Mouse (Mus musculus) gastrocnemius, adult 18-20 months (tissue): ENCODE data around the gene Sfpq. TPM values are rescaled to one million over a fixed set of nuclear protein-coding genes. Genes with fewer than 3 reads are reported as not detected.
A peak's percentile ranks its signal among the peaks of the same experiment; 100 is the strongest.
"Not testable (repeated sequence)": the region's sequence is repeated elsewhere in the genome, so short reads cannot be mapped to it uniquely, and the experiment has no call there.

Source experiments
- DNase-seq: peaks from one replicate; pipeline ENCODE4 v3.0.0; 2021; ENCODE audit warnings: low spot score
- long read RNA-seq, 2 experiments: library from polyadenylated mRNA; stranded (forward); transcript quantifications; one replicate each; pipeline ENCODE4 v2.0.0; 2021
- total RNA-seq, 2 experiments: library from RNA; stranded (reverse); gene quantifications; 2 replicates each; pipeline ENCODE4 v1.2.3; 2021

The Sfpq gene
- 10 to 100 TPM; 54.9 to 65.1 TPM for total RNA-seq
- long read RNA-seq, experiment 1, transcript Sfpq-201 (10 exons, 3,465 nt) = major isoform, 19 of 32 reads
- long read RNA-seq, experiment 1, partial matches to known transcripts = 8 of 32 reads
- long read RNA-seq, experiment 1, other reads (novel, unspliced or antisense) = 5 of 32 reads
- long read RNA-seq, experiment 2, transcript Sfpq-201 (10 exons, 3,465 nt) = major isoform, 16 of 28 reads
- long read RNA-seq, experiment 2, partial matches to known transcripts = 5 of 28 reads
- long read RNA-seq, experiment 2, other reads (novel, unspliced or antisense) = 7 of 28 reads

DNA sequence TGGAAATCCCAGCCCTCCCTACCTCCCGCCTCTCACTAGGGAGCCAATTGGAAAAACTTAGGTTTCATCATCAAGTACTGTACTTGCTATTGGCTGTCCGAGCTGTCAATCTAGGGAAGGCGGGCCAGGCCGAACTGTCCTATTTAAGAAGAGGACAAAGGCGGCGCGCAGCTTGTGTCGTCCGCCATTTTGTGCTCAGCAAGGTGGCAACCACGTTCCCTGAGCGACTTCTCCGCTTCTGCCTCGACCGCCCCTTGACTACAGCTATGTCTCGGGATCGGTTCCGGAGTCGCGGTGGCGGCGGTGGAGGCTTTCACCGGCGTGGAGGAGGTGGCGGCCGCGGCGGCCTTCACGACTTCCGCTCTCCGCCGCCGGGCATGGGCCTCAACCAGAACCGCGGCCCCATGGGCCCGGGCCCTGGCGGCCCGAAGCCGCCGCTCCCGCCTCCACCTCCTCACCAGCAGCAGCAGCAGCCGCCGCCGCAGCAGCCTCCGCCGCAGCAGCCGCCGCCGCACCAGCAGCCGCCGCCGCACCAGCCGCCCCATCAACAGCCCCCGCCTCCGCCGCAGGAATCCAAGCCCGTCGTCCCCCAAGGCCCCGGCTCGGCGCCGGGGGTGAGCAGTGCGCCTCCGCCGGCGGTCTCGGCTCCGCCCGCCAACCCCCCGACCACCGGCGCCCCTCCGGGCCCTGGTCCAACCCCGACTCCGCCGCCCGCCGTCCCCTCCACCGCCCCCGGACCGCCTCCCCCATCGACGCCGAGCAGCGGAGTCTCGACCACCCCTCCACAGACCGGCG lies at the start of gene Sfpq:
Sfpq (plus strand) TSS at position 174 of the 795 bp plus-strand sequence.
- peak; percentile 100 for DNase-seq

DNA sequence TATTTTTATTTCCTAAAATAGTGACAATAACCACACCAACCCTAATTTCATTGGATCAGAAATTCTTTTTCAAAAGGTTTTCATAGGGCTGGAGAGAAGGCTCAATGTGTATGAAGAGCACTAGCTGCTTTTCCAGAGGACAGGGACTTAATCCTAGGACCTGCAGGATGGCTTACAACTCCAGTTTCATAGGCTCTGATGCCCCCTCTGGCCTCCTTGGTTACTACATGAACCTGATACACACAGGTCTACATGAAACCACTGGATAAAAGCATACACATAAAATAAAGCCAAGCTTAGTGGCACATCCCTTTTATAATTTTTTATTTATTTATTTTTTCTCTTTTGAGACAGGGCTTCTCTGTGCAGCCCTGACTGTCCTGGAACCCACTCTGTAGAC lies 43.7 kb upstream of the Sfpq start:
- DNase-seq = peak; percentile 15

DNA sequence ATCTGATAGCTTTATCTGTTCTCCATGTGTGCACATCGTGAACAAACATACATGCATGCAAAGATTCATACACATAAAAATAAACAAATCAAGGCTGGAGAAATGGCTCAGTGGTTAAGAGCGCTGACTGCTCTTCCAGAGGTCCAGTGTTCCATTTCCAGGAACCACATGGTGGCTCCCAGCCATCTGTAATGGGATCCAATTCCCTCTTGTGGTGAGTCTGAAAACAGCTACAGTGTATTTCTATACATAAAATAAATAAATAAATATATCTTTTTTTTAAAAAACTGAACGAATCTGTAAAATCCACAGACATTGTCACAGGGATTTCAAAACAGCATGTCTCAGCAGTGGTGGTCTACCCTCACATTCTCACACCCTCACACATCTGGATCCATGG lies 42.4 kb upstream of the Sfpq start:
- no peak for DNase-seq

DNA sequence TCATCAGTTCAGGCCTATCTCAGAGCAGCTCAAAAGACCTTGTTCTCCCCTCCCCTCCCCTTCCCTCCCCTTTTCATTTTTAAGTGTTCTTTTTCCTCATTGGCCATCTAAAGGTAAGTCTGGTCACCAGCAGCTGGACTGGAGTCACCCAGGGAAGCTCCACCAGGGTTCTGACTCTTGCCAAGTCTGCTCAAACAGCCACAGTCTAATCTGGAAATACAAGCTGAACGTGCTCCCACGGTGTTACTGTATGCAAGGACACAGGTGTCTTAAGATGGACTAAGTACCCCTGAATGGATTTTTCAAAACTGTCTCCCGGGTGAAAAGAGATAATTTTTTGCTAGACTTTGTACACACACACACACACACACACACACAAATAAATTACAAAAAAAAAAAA lies 37.8 kb upstream of the Sfpq start:
- no peak for DNase-seq

DNA sequence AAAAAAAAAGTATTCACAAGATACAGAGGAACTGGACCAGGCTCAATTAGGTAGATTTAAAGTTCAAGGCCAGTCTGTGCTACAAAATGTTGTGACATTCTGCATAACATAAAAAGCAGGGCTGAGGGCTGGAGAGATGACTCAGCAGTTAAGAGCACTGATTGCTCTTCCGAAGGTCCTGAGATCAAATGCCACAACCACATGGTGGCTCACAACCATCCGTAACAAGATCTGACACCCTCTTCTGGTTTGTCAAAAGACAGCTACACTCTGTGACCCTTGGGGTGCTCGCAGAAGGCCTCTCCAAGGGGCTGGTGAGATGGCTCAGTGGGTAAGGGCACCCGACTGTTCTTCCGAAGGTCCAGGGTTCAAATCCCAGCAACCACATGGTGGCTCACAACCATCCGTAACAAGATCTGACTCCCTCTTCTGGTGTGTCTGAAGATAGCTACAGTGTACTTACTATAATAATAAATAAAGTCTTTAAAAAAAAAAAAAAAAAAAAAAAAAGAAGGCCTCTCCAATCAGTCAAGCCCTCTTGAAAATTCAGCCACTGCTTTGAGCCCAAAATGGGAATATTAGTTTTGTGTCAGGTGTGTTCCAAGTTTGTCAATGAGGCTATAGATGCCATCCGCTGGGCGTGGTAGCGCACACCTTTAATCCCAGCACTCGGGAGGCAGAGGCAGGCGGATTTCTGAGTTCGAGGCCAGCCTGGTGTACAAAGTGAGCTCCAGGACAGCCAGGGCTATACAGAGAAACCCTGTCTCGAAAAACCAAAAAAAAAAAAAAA lies 37.2 kb upstream of the Sfpq start:
- not testable (repeated sequence) for DNase-seq

DNA sequence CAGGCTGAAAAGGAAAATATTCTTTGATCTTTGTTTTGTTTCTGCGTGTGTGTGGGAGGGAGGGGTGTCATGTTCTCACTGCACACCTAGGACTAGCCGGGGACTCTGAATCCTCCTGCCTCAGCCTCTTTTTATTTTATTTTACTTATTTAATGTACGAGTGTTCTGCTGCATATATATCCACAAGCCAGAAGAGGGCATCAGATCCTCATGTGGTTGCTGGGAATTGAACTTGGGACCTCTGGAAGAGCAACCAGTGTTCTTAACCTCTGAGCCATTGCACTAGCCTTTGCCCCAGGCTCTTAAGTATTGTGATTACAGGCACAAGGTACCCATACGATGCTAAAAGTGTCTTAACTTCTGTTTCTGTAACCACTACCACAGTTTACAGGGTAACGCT lies 34.4 kb upstream of the Sfpq start:
- no peak for DNase-seq

DNA sequence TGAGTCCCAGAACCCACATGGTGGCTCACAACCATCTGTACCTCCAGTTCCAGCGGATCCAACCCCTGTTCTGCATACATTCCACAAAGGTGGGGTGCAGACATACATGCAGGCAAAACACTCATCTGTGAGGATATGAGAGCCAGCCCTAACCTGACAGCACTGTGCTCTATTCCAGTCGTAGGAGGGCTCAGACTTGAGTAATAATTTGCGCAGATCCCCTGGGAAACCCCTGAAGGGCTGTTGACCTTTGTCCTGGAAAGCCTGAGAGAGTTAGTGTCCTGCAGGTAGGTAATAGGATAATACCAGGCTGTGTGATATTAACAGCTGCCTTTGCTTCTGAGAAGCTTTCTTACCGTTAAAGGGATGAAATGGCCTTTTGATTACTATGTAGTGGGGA lies 32.6 kb upstream of the Sfpq start:
- DNase-seq = no peak

DNA sequence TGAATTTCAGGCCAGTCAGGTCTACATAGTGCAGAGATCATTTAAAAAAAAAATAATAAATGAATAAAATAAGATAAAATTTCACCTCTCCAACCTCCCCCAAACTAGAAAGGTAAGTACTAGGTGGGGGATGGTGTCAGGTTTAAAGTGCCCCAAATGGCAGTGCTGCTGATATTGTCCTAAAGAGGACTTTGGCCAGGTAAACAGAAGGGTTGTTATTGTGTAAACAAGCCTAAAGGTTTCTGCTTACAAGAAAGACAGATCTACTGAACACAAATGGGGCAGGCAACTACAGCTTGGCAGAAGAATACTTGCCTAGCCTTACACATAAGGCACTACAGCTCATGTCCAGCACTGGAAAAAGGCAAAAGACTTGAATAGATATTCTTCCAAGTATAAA lies 30.6 kb upstream of the Sfpq start:
- DNase-seq = no peak

DNA sequence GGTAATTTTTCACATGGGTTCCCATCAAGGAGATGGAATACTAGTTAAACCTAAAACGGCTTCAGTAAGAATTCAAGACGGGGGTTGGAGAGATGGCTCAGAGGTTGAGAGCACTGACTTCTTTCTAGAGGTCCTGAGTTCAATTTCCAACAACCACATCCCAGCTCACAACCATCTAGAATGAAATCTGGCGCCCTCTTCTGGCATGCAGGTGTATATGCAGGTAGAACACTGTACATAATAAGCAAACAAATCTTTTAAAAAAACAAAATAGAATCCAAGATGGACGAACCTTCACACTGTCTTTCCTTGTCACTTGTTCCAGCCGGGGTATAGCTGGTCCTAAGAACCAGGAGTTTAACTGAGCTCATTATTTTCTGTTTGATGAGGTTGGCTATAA lies 28.8 kb upstream of the Sfpq start:
- DNase-seq = no peak

DNA sequence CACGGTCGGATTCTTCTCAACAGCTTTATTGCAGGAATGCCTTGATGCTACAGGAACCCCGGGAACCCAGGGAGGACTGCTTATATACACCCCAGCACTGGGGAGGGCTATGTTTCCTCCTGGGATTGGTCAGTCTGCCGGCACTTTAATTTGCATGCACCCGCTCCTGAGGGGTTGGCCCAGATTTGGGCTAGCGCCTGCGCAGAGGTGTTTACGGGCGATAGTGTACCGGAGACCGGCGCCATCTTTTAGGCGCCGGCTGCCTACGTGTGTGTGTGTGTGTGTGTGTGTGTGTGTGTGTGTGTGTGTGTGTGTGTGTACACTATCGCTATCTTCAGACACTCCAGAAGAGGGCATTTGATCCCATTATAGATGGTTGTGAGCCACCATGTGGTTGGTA lies 21.8 kb upstream of the Sfpq start:
- DNase-seq = not testable (repeated sequence)

DNA sequence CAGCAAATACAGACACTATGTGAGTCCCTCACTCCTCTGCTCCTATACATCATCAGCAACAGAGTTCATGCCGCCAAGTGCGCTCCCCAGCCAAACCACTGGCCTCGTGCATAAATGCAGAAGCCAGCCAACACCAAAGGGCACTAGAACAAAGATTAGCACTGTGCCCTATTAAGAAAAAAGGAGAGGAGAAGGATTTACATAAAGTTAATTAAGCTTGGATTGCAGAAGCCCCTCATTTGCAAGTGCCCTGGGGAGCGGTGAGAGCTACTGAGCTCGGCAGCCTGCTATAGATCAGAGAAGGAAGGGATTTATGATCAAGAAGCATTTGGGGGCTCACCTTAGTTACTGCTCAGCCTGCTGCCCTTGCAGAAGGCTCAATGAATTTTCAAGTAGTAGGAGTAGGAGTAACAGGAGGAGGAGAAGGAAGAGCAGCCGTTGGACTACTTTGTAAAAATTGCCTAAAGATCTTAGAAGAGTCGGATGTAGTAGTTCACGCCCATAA lies 20.5 kb upstream of the Sfpq start:
- DNase-seq = no peak

DNA sequence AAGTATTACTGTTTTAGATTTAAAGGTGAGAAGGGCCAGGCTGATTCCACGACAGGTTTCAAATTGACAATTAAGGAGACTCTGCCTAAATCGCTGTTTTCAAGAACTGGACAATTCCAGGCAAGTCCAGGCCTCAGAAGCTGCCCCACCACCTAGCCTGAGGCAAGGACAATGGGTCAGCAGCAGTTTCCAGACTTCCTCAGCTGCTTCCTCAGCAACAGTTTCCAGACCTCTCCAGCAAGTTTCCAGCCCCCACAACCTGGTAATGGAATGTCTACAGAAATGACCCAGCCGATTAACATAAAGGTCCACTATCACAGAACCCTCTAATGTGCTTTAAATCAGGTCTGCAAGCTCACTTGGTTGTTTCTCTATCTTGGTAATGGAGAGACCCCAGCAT lies 16.7 kb upstream of the Sfpq start:
- no peak for DNase-seq

DNA sequence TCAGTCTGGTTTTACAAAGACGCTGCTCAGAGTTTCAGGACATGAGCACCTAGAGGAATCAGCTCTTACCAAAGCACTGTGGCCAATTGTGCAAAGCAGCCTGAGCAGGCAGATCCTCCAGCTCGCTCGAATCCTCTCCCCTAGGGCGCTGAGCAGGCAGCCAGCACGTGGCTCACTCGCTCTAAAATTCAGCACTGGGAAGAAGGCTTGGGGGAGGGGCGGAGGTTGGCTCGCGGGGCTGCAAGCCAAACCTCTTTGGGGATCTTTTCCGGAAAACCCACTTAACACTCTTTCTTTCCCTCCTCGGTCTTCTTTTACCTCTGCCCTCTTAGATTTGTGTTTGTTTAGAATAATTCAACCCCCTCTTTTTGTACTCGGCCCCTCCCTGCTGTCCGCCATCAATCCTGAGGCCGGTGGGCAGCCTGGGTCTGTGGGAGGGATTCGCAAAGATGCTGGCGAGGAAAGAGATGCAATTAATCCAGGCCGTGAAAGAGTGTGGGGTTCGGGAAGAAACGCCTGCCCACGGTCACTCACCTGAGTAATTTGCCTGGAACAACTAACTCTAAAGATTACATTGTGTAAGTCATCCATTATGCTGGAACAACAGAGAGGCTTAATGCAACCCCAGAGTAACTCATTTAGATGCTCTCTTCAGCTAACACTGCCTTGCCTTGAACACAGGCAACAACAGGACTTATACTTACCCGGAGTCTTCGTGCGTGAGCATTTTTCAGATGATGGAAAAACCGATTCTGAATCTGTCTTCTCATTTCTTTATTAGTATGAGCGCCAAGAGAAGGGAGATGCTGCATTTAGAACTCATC lies 15.8 kb upstream of the Sfpq start:
- DNase-seq = no peak

DNA sequence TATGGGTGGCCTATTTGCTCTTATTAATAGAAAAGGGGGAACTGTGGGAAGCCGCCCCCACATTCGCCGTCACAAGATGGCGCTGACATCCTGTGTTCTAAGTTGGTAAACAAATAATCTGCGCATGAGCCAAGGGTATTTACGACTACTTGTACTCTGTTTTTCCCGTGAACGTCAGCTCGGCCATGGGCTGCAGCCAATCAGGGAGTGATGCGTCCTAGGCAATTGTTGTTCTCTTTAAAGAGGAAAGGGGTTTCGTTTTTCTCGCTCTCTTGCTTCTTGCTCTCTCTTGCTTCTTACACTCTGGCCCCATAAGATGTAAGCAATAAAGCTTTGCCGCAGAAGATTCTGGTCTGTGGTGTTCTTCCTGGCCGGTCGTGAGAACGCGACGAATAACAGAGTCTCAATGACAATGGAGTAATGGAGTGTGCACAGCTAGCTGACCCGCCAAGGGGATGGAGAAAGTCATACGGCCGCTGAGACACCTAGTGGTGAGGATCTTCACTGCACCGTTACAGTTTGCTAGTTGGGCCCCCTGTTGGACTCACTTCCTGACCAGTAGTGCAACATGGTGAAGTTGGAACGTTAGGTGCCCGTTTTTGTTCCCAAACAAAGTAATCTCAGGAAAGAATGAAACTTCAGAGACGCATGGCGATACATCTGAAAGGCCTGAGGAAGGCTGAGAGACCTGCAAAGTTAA lies 5.7 kb upstream of the Sfpq start:
- peak; percentile 83 for DNase-seq

DNA sequence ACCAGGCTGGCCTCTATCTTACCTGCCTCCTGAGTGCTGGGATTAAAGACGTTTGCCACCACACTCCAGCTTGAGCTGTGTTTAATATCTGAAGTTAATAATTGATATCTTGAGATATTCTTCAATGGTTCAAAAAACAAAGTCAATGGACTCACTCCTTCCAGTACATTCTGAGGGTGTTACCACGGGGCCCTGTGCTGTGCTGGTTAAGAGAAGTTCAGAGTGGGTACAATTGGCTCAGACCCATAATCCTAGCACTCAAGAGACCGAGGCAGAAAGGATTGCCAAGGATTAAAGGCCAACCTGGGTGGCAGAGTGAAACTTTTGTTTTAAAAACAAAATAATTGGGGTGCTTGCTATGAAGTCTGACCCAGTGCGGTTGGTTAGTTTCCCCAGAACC lies 4.8 kb upstream of the Sfpq start:
- no peak for DNase-seq

DNA sequence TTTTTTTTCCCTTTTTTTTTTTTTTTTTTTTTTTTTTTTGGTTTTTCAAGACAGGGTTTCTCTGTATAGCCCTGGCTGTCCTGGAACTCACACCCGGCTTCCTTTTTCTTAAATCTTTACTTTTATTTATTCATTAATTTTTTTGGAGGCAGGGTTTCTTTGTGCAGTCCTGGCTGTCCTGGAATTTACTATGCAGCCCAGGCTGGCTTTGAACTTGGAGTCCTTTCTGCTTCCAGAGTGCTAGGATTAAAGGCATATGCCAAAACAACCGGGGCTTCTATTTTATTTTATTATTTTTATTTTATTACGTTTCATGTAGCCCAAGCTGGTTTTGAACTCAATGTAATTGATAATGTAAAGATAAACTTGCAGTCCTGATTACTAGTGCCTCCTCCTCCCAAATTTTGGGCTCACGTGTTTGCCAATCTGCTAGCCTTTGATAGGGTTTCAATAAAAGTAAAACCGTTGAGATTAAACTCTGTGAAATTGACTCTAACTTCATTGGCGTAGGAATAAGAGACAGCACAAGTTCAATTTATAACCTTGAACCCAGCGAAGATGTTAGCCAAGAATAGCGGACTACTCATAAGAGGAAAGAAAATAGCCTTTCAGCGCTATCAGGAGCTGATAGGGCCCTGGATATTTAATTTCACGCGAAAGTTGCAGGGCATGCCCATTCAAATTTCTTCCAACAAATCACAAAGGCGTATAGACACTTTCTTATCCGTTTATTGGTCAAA lies 543 bp upstream of the Sfpq start:
- no peak for DNase-seq

DNA sequence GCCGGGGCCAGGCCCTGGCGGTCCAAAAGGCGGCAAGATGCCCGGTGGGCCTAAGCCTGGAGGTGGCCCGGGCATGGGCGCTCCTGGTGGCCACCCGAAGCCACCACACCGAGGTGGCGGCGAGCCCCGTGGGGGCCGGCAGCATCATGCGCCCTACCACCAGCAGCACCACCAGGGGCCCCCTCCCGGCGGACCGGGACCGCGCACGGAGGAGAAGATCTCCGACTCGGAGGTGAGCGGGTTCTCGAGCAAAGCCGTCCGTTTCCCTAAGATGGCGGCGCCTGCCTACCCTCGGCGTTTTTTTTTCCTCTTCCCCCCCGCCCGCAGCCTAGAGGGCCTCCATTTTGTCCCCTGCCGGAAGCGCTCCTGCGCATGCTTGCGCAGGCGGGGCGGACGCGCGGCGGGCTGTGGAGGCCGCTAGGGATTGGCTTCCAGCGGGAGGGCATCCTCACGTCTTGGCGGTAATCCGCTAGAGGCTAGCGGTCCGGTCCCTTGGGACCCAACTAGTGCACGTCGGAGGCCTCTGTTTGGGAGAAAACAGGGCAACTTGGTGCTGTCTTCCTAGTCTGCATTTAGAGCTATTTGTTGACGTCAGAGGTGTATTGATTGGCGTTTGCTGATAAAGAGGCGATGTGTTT lies 984 bp downstream of the Sfpq start:
- DNase-seq = peak; percentile 88

DNA sequence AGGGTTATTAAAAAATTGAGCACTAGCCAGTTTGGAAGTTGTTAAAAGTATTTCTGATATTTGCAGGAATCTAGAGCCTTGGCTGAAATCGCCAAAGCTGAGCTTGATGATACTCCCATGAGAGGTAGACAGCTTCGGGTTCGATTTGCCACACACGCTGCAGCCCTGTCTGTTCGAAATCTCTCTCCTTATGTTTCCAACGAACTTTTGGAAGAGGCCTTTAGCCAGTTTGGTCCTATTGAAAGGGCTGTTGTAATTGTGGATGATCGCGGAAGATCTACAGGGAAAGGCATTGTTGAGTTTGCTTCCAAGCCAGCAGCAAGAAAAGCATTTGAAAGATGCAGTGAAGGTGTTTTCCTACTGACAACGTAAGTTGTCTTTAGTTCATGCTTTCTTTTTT lies 2.1 kb downstream of the Sfpq start:
- no peak for DNase-seq

DNA sequence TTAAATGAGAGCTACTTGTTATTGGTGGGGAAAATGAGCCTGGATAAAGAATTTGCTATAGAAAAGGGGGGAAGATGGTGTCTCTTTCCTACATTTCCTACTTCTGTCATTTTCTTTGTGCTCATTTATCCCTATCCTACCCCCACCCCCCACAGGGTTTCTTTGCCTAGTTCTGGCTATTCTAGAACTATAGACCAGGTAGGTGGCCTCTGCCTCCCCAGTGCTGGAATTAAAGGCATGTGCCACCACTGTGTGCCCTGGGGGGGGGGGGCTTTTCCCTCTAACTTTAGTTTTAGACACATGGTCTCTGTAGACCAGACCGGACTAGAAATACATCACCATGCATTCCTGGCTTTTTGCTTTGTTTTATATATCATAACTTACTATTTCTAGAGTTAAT lies 3.1 kb downstream of the Sfpq start:
- no peak for DNase-seq
